Mouse (Mus musculus) kidney, embryonic 15.5 days (tissue): ENCODE results near the gene Mrpl1. TPM values are rescaled to one million over a fixed set of nuclear protein-coding genes. Genes with fewer than 3 reads are reported as not detected.

Experiments used
- ATAC-seq: fragments of 200-750 bp; cut with Nextera tagmentation; replicated peaks from 2 replicates; pipeline ENCODE4 v1.8.0; 2017; ENCODE audit warnings: moderate TSS enrichment; ENCODE audit not compliant: low FRiP score
- H3K27ac ChIP-seq: fragments of 300-500 bp; sonication (generic); 2 replicates; pipeline ENCODE4 v1.5.1; 2015; ENCODE audit warnings: mild to moderate bottlenecking, inconsistent platforms
- H3K27me3 ChIP-seq: fragments of 300-500 bp; sonication (generic); 2 replicates; pipeline ENCODE4 v1.6.1; 2015; ENCODE audit warnings: inconsistent platforms
- H3K36me3 ChIP-seq: fragments of 300-500 bp; sonication (generic); 2 replicates; pipeline ENCODE4 v1.6.1; 2015; ENCODE audit warnings: inconsistent platforms
- H3K4me1 ChIP-seq: fragments of 300-500 bp; sonication (generic); 2 replicates; pipeline ENCODE4 v1.6.1; 2015; ENCODE audit warnings: inconsistent platforms
- H3K4me2 ChIP-seq: fragments of 300-500 bp; sonication (generic); 2 replicates; pipeline ENCODE4 v1.6.1; 2015; ENCODE audit warnings: moderate library complexity, mild to moderate bottlenecking, inconsistent platforms
- H3K4me3 ChIP-seq: fragments of 300-500 bp; sonication (generic); replicated peaks from 2 replicates; pipeline ENCODE4 v1.5.1; 2015; ENCODE audit warnings: mild to moderate bottlenecking, inconsistent platforms
- H3K9ac ChIP-seq: fragments of 300-500 bp; sonication (generic); 2 replicates; pipeline ENCODE4 v1.6.1; 2015; ENCODE audit warnings: mild to moderate bottlenecking, inconsistent platforms
- H3K9me3 ChIP-seq: fragments of 300-500 bp; sonication (generic); replicated peaks from 2 replicates; pipeline ENCODE4 v1.6.1; 2016; ENCODE audit warnings: inconsistent platforms
- WGBS: fragments of 180-500 bp; shearing (Covaris S2); methylation state at CpG from one replicate; pipeline ENCODE4 v1.1.7; 2015; ENCODE audit warnings: mixed read lengths; 5-methylcytosine and 5-hydroxymethylcytosine counted together
- polyA plus RNA-seq: library from polyadenylated mRNA; unstranded; fragments of >200 nt; fragmentation: Nextera tagmentation; extraction: Ambion mirVana; gene quantifications from 2 replicates; pipeline ENCODE4 v1.2.1, GENCODE M21; 2015

Mrpl1 gene
- polyA plus RNA-seq, result 24.0 and 26.2 TPM in 2 replicates

- no peaks in the 10 kb centered on the region for H3K9me3 ChIP-seq
- WGBS, result 1% methylated on average over 17 of the region's 17 CpGs
- peak within 1 kb of the TSS; percentile 75 for H3K4me3 ChIP-seq
- H3K27me3 ChIP-seq, result no peaks in the 10 kb centered on the region
- H3K36me3 ChIP-seq, result peaks cover 12% of the 10 kb centered on the region
- ATAC-seq, result peak; percentile 66
- peak within 1 kb of the TSS; percentile 75 for H3K9ac ChIP-seq
- peak within 1 kb of the TSS; percentile 89 for H3K27ac ChIP-seq
- H3K4me1 ChIP-seq, result peaks cover 38% of the 10 kb centered on the region
- peak within 1 kb of the TSS; percentile 74 for H3K4me2 ChIP-seq
Measured at GRCm38 (mm10) chr5:96209459-96209858, at the start of gene Mrpl1. Gene Mrpl1 (plus strand): TSS chr5:96209493.

- no peaks in the 10 kb centered on the region for H3K9me3 ChIP-seq
- H3K27me3 ChIP-seq, result no peaks in the 10 kb centered on the region
- H3K36me3 ChIP-seq, result no peaks in the 10 kb centered on the region
- peak overlapping the region; percentile 74 for H3K4me2 ChIP-seq
- WGBS, result 0% methylated on average over 50 of the region's 50 CpGs
- H3K27ac ChIP-seq, result peak overlapping the region; percentile 99
- ATAC-seq, result peak; percentile 7; the same call in 1 of the 2 replicates
- H3K9ac ChIP-seq, result peak overlapping the region; percentile 99
- peaks cover 25% of the 10 kb centered on the region for H3K4me1 ChIP-seq
- peak overlapping the region; percentile 99 for H3K4me3 ChIP-seq
Measured at GRCm38 (mm10) chr5:96160467-96161262, 48.6 kb upstream of the Mrpl1 start.

GRCm38 (mm10) chr5:96161263-96161577 is 48.1 kb upstream of the Mrpl1 start:
- under 1% methylated on average over 33 of the region's 45 CpGs for WGBS
- peak; percentile 30 for ATAC-seq
- Histone ChIP-seq H3K27ac (peak overlapping the region; percentile 99), H3K4me3 (peak overlapping the region; percentile 99), H3K9me3 (no peaks in the 10 kb centered on the region), H3K4me2 (peak overlapping the region; percentile 74), H3K27me3 (no peaks in the 10 kb centered on the region), H3K36me3 (no peaks in the 10 kb centered on the region), H3K9ac (peak overlapping the region; percentile 99), H3K4me1 (peaks cover 25% of the 10 kb centered on the region)

GRCm38 (mm10) chr5:96161578-96162398 is 47.5 kb upstream of the Mrpl1 start:
- Histone ChIP-seq H3K27ac (peak overlapping the region; percentile 99), H3K4me3 (peak overlapping the region; percentile 99), H3K9me3 (no peaks in the 10 kb centered on the region), H3K9ac (peak overlapping the region; percentile 99), H3K36me3 (no peaks in the 10 kb centered on the region), H3K4me1 (peaks cover 25% of the 10 kb centered on the region), H3K4me2 (peak overlapping the region; percentile 74), H3K27me3 (no peaks in the 10 kb centered on the region)
- WGBS, result 1% methylated on average over 91 of the region's 114 CpGs
- ATAC-seq, result peak; percentile 49

- under 1% methylated on average over 55 of the region's 56 CpGs for WGBS
- H3K4me1 ChIP-seq, result peaks cover 25% of the 10 kb centered on the region
Measured at GRCm38 (mm10) chr5:96162399-96163331, 46.6 kb upstream of the Mrpl1 start.

GRCm38 (mm10) chr5:96163396-96164020 is 45.8 kb upstream of the Mrpl1 start:
- H3K4me2 ChIP-seq, result peak overlapping the region; percentile 74
- ATAC-seq, result no peak
- WGBS, result 3% methylated on average over 1 of the region's 1 CpGs

More at GRCm38 (mm10) chr5:96162399-96163331, 46.6 kb upstream of the Mrpl1 start:
- Histone ChIP-seq H3K9ac (peak overlapping the region; percentile 99), H3K27me3 (no peaks in the 10 kb centered on the region), H3K4me2 (peak overlapping the region; percentile 74), H3K9me3 (no peaks in the 10 kb centered on the region), H3K27ac (peak overlapping the region; percentile 99), H3K36me3 (no peaks in the 10 kb centered on the region), H3K4me3 (peak overlapping the region; percentile 99)
- ATAC-seq, result peak; percentile 92

GRCm38 (mm10) chr5:96164021-96164411 is 45.3 kb upstream of the Mrpl1 start, which contains the start of gene Cnot6l:
Gene Cnot6l (minus strand): TSS chr5:96164171.
- no peaks in the 10 kb centered on the region for H3K9me3 ChIP-seq
- H3K27ac ChIP-seq, result peak within 1 kb of the TSS; percentile 99
- H3K27me3 ChIP-seq, result no peaks in the 10 kb centered on the region
- H3K36me3 ChIP-seq, result no peaks in the 10 kb centered on the region
- no peak for ATAC-seq
- peak within 1 kb of the TSS; percentile 99 for H3K4me3 ChIP-seq
- 21% methylated on average over 5 of the region's 5 CpGs for WGBS
- peak within 1 kb of the TSS; percentile 74 for H3K4me2 ChIP-seq
- peaks cover 25% of the 10 kb centered on the region for H3K4me1 ChIP-seq
- H3K9ac ChIP-seq, result peak within 1 kb of the TSS; percentile 99

More at GRCm38 (mm10) chr5:96163396-96164020, 45.8 kb upstream of the Mrpl1 start:
- Histone ChIP-seq H3K4me3 (peak overlapping the region; percentile 99), H3K9me3 (no peaks in the 10 kb centered on the region), H3K9ac (peak overlapping the region; percentile 99), H3K4me1 (peaks cover 25% of the 10 kb centered on the region), H3K36me3 (no peaks in the 10 kb centered on the region), H3K27me3 (no peaks in the 10 kb centered on the region), H3K27ac (peak overlapping the region; percentile 99)

GRCm38 (mm10) chr5:96166761-96167160 is 42.5 kb upstream of the Mrpl1 start:
- no peaks in the 10 kb centered on the region for H3K9me3 ChIP-seq
- 93% methylated on average over 2 of the region's 2 CpGs for WGBS
- ATAC-seq, result no peak
- H3K36me3 ChIP-seq, result no peaks in the 10 kb centered on the region
- no peaks in the 10 kb centered on the region for H3K27me3 ChIP-seq
- H3K4me3 ChIP-seq, result no peak overlapping the region
- no peak overlapping the region for H3K9ac ChIP-seq
- H3K27ac ChIP-seq, result no peak overlapping the region
- peaks cover 16% of the 10 kb centered on the region for H3K4me1 ChIP-seq
- H3K4me2 ChIP-seq, result no peak overlapping the region

GRCm38 (mm10) chr5:96170443-96170842 is 38.9 kb upstream of the Mrpl1 start:
- no peak overlapping the region for H3K27ac ChIP-seq
- 86% methylated on average over 3 of the region's 3 CpGs for WGBS
- no peaks in the 10 kb centered on the region for H3K9me3 ChIP-seq
- H3K9ac ChIP-seq, result no peak overlapping the region
- no peak overlapping the region for H3K4me3 ChIP-seq
- H3K4me2 ChIP-seq, result no peak overlapping the region
- no peaks in the 10 kb centered on the region for H3K36me3 ChIP-seq
- ATAC-seq, result no peak
- H3K4me1 ChIP-seq, result no peaks in the 10 kb centered on the region
- no peaks in the 10 kb centered on the region for H3K27me3 ChIP-seq

- no peak for ATAC-seq
- WGBS, result 85% methylated on average over 4 of the region's 4 CpGs
Measured at GRCm38 (mm10) chr5:96171765-96172164, 37.5 kb upstream of the Mrpl1 start.

GRCm38 (mm10) chr5:96176121-96176520 is 33.2 kb upstream of the Mrpl1 start:
- Histone ChIP-seq H3K9ac (no peak overlapping the region), H3K4me3 (no peak overlapping the region), H3K27me3 (no peaks in the 10 kb centered on the region), H3K4me1 (peaks cover 12% of the 10 kb centered on the region), H3K27ac (no peak overlapping the region), H3K9me3 (no peaks in the 10 kb centered on the region), H3K36me3 (no peaks in the 10 kb centered on the region), H3K4me2 (peak overlapping the region; percentile 27)
- 30% methylated on average over 9 of the region's 9 CpGs for WGBS
- ATAC-seq, result no peak

More at GRCm38 (mm10) chr5:96171765-96172164, 37.5 kb upstream of the Mrpl1 start:
- Histone ChIP-seq H3K27ac (no peak overlapping the region), H3K4me3 (no peak overlapping the region), H3K27me3 (no peaks in the 10 kb centered on the region), H3K36me3 (no peaks in the 10 kb centered on the region), H3K9ac (no peak overlapping the region), H3K4me1 (peaks cover 9% of the 10 kb centered on the region), H3K9me3 (no peaks in the 10 kb centered on the region), H3K4me2 (no peak overlapping the region)
